Comparison of ENCODE assay signal across 9 mouse cellular contexts in the genomic region with DNA sequence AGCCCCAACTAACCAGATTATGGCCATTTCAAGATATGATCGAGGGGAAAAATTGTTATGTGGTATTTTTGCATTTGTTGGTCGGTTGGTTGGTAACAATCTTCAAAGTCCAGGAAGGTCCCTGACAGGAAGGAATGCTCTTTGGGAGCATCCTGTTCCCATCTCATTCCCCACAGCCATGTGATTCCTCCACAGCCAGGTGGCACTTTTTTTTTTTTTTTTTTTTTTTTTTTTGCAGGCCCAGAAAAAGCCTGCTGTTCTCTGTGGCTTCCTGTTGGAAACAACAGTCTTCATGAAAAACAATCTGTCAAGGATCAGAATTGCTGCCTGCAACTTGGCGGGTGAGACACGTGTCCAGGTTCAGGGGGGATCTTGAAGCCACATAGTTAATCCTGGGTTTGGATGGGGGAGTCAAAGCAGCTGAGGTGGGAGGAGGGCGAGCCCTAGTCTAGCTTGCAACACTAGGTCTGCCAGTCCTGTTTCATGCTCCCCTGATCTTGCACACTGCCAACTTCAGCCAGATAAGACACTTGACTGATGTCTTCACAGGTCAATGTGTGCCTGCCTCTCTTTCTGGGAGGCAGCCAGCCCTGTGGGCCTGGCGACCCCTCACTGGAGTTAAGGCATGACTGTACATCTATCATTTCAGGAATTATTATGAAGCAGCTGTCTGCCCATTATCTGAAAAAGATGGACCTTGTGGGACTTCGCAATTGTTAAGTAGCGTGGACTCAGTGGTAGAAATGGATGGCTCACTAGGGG. TPM values are rescaled to one million over a fixed set of nuclear protein-coding genes. Genes with fewer than 3 reads are reported as not detected.
A peak's percentile ranks its signal among the peaks of the same experiment; 100 is the strongest.
DNase-seq lines count a peak whose midpoint lies in the region; ATAC-seq and TF ChIP-seq lines count a peak whose summit lies in the region.
"Had no signal": no experiment of that assay in that cellular context is flagged by ENCODE, and none has a peak within 500 bp of the region (broad histone marks: within the 10 kb centered on the region; RNA-seq: fewer than 3 reads in every experiment).

No protein-coding gene starts in this region.

- WGBS in heart, embryonic 11.5 days (ENCODE audit: insufficient replicate concordance), result 66% methylated on average over 8 of the region's 8 CpGs
- 50% methylated on average over 8 of the region's 8 CpGs for WGBS in kidney, postnatal 0 days
- WGBS in thymus, adult 2 months, result 40% methylated on average over 8 of the region's 8 CpGs

- TF ChIP-seq POLR2A in thymus, adult 2 months (IDR thresholded peaks at IDR 0.05; ENCODE audit: control insufficient read depth, extremely low read depth, insufficient read depth, low read length, poor library complexity), result no peak

- DNase-seq in heart, postnatal 36 days, result no peak
- DNase-seq in 416B (ENCODE audit: low read depth) (peak; percentile 54), adipocyte (ENCODE audit: low spot score) (no peak)
- peak; percentile 53 for DNase-seq in brain, adult 2 months (ENCODE audit: low read depth, low spot score)
- DNase-seq in kidney, postnatal 0 days (ENCODE audit: low spot score), result peak; percentile 87
- DNase-seq in telencephalon, adult 2 months (ENCODE audit: low read depth, low spot score), result peak; percentile 18
- DNase-seq in thymus, adult 2 months, result no peak

- H3K27me3 ChIP-seq in heart, embryonic 11.5 days (ENCODE audit: control insufficient read depth, insufficient read depth, low read length), result no peaks in the 10 kb centered on the region
- no peaks in the 10 kb centered on the region for H3K27me3 ChIP-seq in kidney, postnatal 0 days (ENCODE audit: insufficient read depth, low read length)
- no peaks in the 10 kb centered on the region for H3K27me3 ChIP-seq in thymus, adult 2 months (ENCODE audit: control insufficient read depth, insufficient read depth, low read length)

- H3K4me2 ChIP-seq in heart, embryonic 11.5 days, result no peak overlapping the region
- no peak overlapping the region for H3K4me2 ChIP-seq in kidney, postnatal 0 days (ENCODE audit: low read length)

- H3K36me3 ChIP-seq in heart, embryonic 11.5 days (ENCODE audit: control insufficient read depth, insufficient read depth, low read length), result peaks cover 38% of the 10 kb centered on the region
- H3K36me3 ChIP-seq in kidney, postnatal 0 days (ENCODE audit: insufficient read depth, low read length), result peaks cover 42% of the 10 kb centered on the region
- H3K36me3 ChIP-seq in thymus, adult 2 months (ENCODE audit: control insufficient read depth, insufficient read depth, low read length), result peaks cover 32% of the 10 kb centered on the region

- TF ChIP-seq CTCF in kidney, postnatal 0 days (IDR thresholded peaks at IDR 0.05; ENCODE audit: low read depth), result no peak; the same call in 1 of the 2 replicates
- no peak for TF ChIP-seq CTCF in thymus, adult 2 months (IDR thresholded peaks at IDR 0.05; ENCODE audit: borderline replicate concordance, control insufficient read depth, extremely low read depth, insufficient read depth, low read length, poor library complexity)

- H3K9me3 ChIP-seq in heart, embryonic 11.5 days (replicated peaks; ENCODE audit: control insufficient read depth, low read length), result peaks cover 49% of the 10 kb centered on the region
- no peaks in the 10 kb centered on the region for H3K9me3 ChIP-seq in kidney, postnatal 0 days (replicated peaks; ENCODE audit: low read length)

- no peak overlapping the region for H3K9ac ChIP-seq in heart, embryonic 11.5 days (ENCODE audit: low read depth, low read length)
- H3K9ac ChIP-seq in kidney, postnatal 0 days (ENCODE audit: low read depth, low read length), result 0 out of 2 replicates have a peak overlapping the region, but pooled peaks have one; percentile 0

- intact Hi-C loops in heart, postnatal 36 days (cut with DNase I), result no loop called here

- no peak overlapping the region for H3K4me3 ChIP-seq in heart, embryonic 11.5 days (ENCODE audit: low read depth, low read length)
- H3K4me3 ChIP-seq in kidney, postnatal 0 days (replicated peaks; ENCODE audit: low read depth, low read length), result no peak overlapping the region
- no peak overlapping the region for H3K4me3 ChIP-seq in thymus, adult 2 months (ENCODE audit: control insufficient read depth, insufficient read depth, low read length)

- ATAC-seq in heart, embryonic 11.5 days (replicated peaks; ENCODE audit: insufficient number of reproducible peaks, low FRiP score, low TSS enrichment), result peak; percentile 2; the same call in 1 of the 2 replicates
- ATAC-seq in kidney, postnatal 0 days (replicated peaks; ENCODE audit: low FRiP score, low read depth), result peak; percentile 4; the same call in 1 of the 2 replicates

- peaks cover 13% of the 10 kb centered on the region; the same call in 1 of the 2 replicates for H3K4me1 ChIP-seq in heart, embryonic 11.5 days (ENCODE audit: control insufficient read depth, insufficient read depth, low read length)
- peaks cover 14% of the 10 kb centered on the region for H3K4me1 ChIP-seq in kidney, postnatal 0 days (replicated peaks; ENCODE audit: insufficient read depth, low read length)
- peaks cover 21% of the 10 kb centered on the region for H3K4me1 ChIP-seq in thymus, adult 2 months (replicated peaks; ENCODE audit: control insufficient read depth, insufficient read depth, low read length)

- no peak overlapping the region for H3K27ac ChIP-seq in heart, embryonic 11.5 days (ENCODE audit: low read depth, low read length)
- H3K27ac ChIP-seq in kidney, postnatal 0 days, result peak overlapping the region; percentile 0; the same call in 1 of the 2 replicates
- H3K27ac ChIP-seq in thymus, adult 2 months (ENCODE audit: control insufficient read depth, insufficient read depth, low read length), result no peak overlapping the region

RNA-seq across cellular contexts. Expression of a gene that starts 18.4 kb away (rescaled TPM):
- polyA plus RNA-seq in heart, embryonic 11.5 days (2014; fragmentation: Nextera tagmentation; extraction: Ambion mirVana), result 117 and 118 TPM in 2 replicates
- 10 to 100 TPM; 12.2 to 13.3 TPM for total RNA-seq in heart, postnatal 36 days (2021)
- 56.3 and 62.7 TPM in 2 replicates for polyA plus RNA-seq in kidney, postnatal 0 days (2015; fragmentation: Nextera tagmentation; extraction: Ambion mirVana)
- polyA plus RNA-seq in thymus, adult 2 months (2012; rRNA removed), result 168 and 197 TPM in 2 replicates

RNA-seq across cellular contexts. Expression of a gene that starts 18.4 kb away (rescaled TPM):
- polyA plus RNA-seq in heart, embryonic 11.5 days (2014; fragmentation: Nextera tagmentation; extraction: Ambion mirVana), result 0.10 TPM in 1 of 2 replicates, not detected in the other
- not detected for total RNA-seq in heart, postnatal 36 days (2021)
- not detected in 2 replicates for polyA plus RNA-seq in kidney, postnatal 0 days (2015; fragmentation: Nextera tagmentation; extraction: Ambion mirVana)
- polyA plus RNA-seq in thymus, adult 2 months (2012; rRNA removed), result 0.03 and 0.08 TPM in 2 replicates

RNA-seq across cellular contexts. Expression of a gene that starts 32.3 kb away (rescaled TPM):
- polyA plus RNA-seq in heart, embryonic 11.5 days (2014; fragmentation: Nextera tagmentation; extraction: Ambion mirVana), result 0.63 and 1.1 TPM in 2 replicates
- total RNA-seq in heart, postnatal 36 days (2021), result not detected
- 0.60 and 0.66 TPM in 2 replicates for polyA plus RNA-seq in kidney, postnatal 0 days (2015; fragmentation: Nextera tagmentation; extraction: Ambion mirVana)
- polyA plus RNA-seq in thymus, adult 2 months (2012; rRNA removed), result 0.29 and 0.96 TPM in 2 replicates

RNA-seq across cellular contexts. Expression of a gene that starts 47.3 kb away (rescaled TPM):
- polyA plus RNA-seq in heart, embryonic 11.5 days (2014; fragmentation: Nextera tagmentation; extraction: Ambion mirVana), result not detected in 2 replicates
- total RNA-seq in heart, postnatal 36 days (2021), result not detected
- polyA plus RNA-seq in kidney, postnatal 0 days (2015; fragmentation: Nextera tagmentation; extraction: Ambion mirVana), result 4.8 and 6.2 TPM in 2 replicates
- polyA plus RNA-seq in thymus, adult 2 months (2012; rRNA removed), result 0.47 and 0.64 TPM in 2 replicates
- total RNA-seq: layer of hippocampus, adult 8-10 months had no signal

RNA-seq across cellular contexts. Expression of a gene that starts 53.5 kb away (rescaled TPM):
- polyA plus RNA-seq in heart, embryonic 11.5 days (2014; fragmentation: Nextera tagmentation; extraction: Ambion mirVana), result 9.6 and 10.4 TPM in 2 replicates
- under 1 TPM in 1 of 2 experiments, not detected in 1; 0.33 TPM for total RNA-seq in heart, postnatal 36 days (2021)
- 11.7 and 13.6 TPM in 2 replicates for polyA plus RNA-seq in kidney, postnatal 0 days (2015; fragmentation: Nextera tagmentation; extraction: Ambion mirVana)
- polyA plus RNA-seq in thymus, adult 2 months (2012; rRNA removed), result 0.82 and 1.5 TPM in 2 replicates

Comparison
In these comparisons a context has a peak if more than half of its experiments do, and no peak if none do; other contexts are left out.
1. DNase-seq: peak in 416B (single experiment), brain, adult 2 months (single experiment), kidney, postnatal 0 days (single experiment) and telencephalon, adult 2 months (single experiment); none in heart, postnatal 36 days (0 of 2), adipocyte (single experiment) and thymus, adult 2 months (single experiment).